ENCODE assay signal across 7 mouse cellular contexts in genomic region chr14:61056962-61057361, GRCm38 (mm10). TPM values are rescaled to one million over a fixed set of nuclear protein-coding genes. Genes with fewer than 3 reads are reported as not detected.
DNase-seq lines count a peak whose midpoint lies in the region; ATAC-seq and TF ChIP-seq lines count a peak whose summit lies in the region.

No protein-coding gene starts in this region.

- peak; percentile 47; the same call in 1 of the 2 replicates for ATAC-seq in forebrain, embryonic 16.5 days
- ATAC-seq in liver, embryonic 14.5 days (ENCODE audit: insufficient read depth), result no peak

- H3K36me3 ChIP-seq in forebrain, embryonic 16.5 days (ENCODE audit: control insufficient read depth, insufficient read depth), result no peaks in the 10 kb centered on the region
- H3K36me3 ChIP-seq in liver, embryonic 14.5 days (replicated peaks; ENCODE audit: control insufficient read depth, insufficient read depth, low read depth), result no peaks in the 10 kb centered on the region

- H3K27ac ChIP-seq in forebrain, embryonic 16.5 days (ENCODE audit: low read length), result no peak overlapping the region
- no peak overlapping the region for H3K27ac ChIP-seq in liver, embryonic 14.5 days

- H3K9ac ChIP-seq in forebrain, embryonic 16.5 days (replicated peaks; ENCODE audit: low read depth, low read length), result no peak overlapping the region
- H3K9ac ChIP-seq in liver, embryonic 14.5 days (replicated peaks), result no peak overlapping the region

- no peak for TF ChIP-seq EP300 in liver, embryonic 14.5 days (IDR thresholded peaks at IDR 0.05; ENCODE audit: low read depth)

- no peaks in the 10 kb centered on the region for H3K27me3 ChIP-seq in forebrain, embryonic 16.5 days (replicated peaks; ENCODE audit: control insufficient read depth, insufficient read depth, low read length)
- H3K27me3 ChIP-seq in liver, embryonic 14.5 days (ENCODE audit: control insufficient read depth, insufficient read depth, low read length), result peaks cover 12% of the 10 kb centered on the region; the same call in 1 of the 2 replicates

- WGBS in forebrain, embryonic 16.5 days, result 21% methylated on average over 11 of the region's 11 CpGs
- WGBS in liver, embryonic 14.5 days (ENCODE audit: insufficient replicate concordance), result 5% methylated on average over 11 of the region's 11 CpGs

- peak; percentile 35 for DNase-seq in thymus, postnatal 0 days (ENCODE audit: low spot score)
- DNase-seq in thymus, adult 18-20 months, result no peak
- no peak for DNase-seq in liver, embryonic 14.5 days (ENCODE audit: low read depth in 3 of 3, low spot score in 3 of 3)
- DNase-seq in frontal cortex, adult 2 months (ENCODE audit: extremely low spot score in 1 of 2, low spot score in 1 of 2), result no peak
- no peak for DNase-seq in c-Kit-positive CD71-positive TER-119-positive erythroid progenitor cells, embryonic 14.5 days (ENCODE audit: low spot score)
- no peak for DNase-seq in cerebellum, adult 18-20 months

- H3K4me1 ChIP-seq in forebrain, embryonic 16.5 days (replicated peaks; ENCODE audit: control insufficient read depth, insufficient read depth, low read length), result peaks cover 14% of the 10 kb centered on the region
- no peaks in the 10 kb centered on the region for H3K4me1 ChIP-seq in liver, embryonic 14.5 days (replicated peaks; ENCODE audit: control insufficient read depth in 2 of 2, insufficient read depth in 2 of 2, low read length in 1 of 2)

- TF ChIP-seq CTCF in liver, embryonic 14.5 days (IDR thresholded peaks at IDR 0.05; ENCODE audit: low read depth), result no peak

- H3K4me3 ChIP-seq in forebrain, embryonic 16.5 days (replicated peaks; ENCODE audit: low read length), result peak overlapping the region; percentile 23
- H3K4me3 ChIP-seq in liver, embryonic 14.5 days (ENCODE audit: insufficient read depth in 1 of 2, low read depth in 2 of 2, low read length in 2 of 2), result no peak overlapping the region

- H3K9me3 ChIP-seq in forebrain, embryonic 16.5 days (ENCODE audit: control insufficient read depth, low read length), result 0 out of 2 replicates have a peak, but pooled peaks cover 4% of the 10 kb centered on the region
- no peaks in the 10 kb centered on the region for H3K9me3 ChIP-seq in liver, embryonic 14.5 days (ENCODE audit: control insufficient read depth, low read length)

- H3K4me2 ChIP-seq in forebrain, embryonic 16.5 days (ENCODE audit: low read length), result peak overlapping the region; percentile 50
- peak overlapping the region; percentile 42 for H3K4me2 ChIP-seq in liver, embryonic 14.5 days (ENCODE audit: low read depth)

RNA-seq across cellular contexts. Expression of gene Tnfrsf19, which starts 10.7 kb away (rescaled TPM):
- polyA plus RNA-seq in thymus, postnatal 0 days (2015; fragmentation: Nextera tagmentation; extraction: Ambion mirVana), result 3.8 and 4.2 TPM in 2 replicates
- 49.1 and 56.3 TPM in 2 replicates for polyA plus RNA-seq in forebrain, embryonic 16.5 days (2015; fragmentation: Nextera tagmentation; extraction: Ambion mirVana)
- 2.2 and 2.3 TPM in 2 replicates for polyA plus RNA-seq in liver, embryonic 14.5 days (2012; rRNA removed)
- polyA plus RNA-seq in liver, embryonic 14.5 days (2014; fragmentation: Nextera tagmentation; extraction: Ambion mirVana), result 3.6 and 5.3 TPM in 2 replicates
- polyA plus RNA-seq in frontal cortex, adult 2 months (2012; rRNA removed), result 49.1 and 54.9 TPM in 2 replicates
